Mouse (Mus musculus): ENCODE measurements around the gene Pigq. TPM values are rescaled to one million over a fixed set of nuclear protein-coding genes. Genes with fewer than 3 reads are reported as not detected.

The Pigq gene
- total RNA-seq, 4 experiments from 2014 or later: 104 to 128 (median 120) TPM

GRCm38 (mm10) chr17:25925348-25925747, 19.4 kb downstream of the Pigq start:
- DNase-seq (ENCODE audit: low spot score in 2 of 2): peak; percentile 67 to 80

GRCm38 (mm10) chr17:25922120-25922519, 22.6 kb downstream of the Pigq start:
- no peak for DNase-seq (ENCODE audit: low spot score in 2 of 2)

GRCm38 (mm10) chr17:25919786-25920642, 24.7 kb downstream of the Pigq start:
- peak; percentile 100 for DNase-seq (ENCODE audit: low spot score in 2 of 2)

- DNase-seq (ENCODE audit: low spot score in 2 of 2): peak in 1 of 2 experiments; percentile 42
Observed at GRCm38 (mm10) chr17:25919144-25919785, 25.5 kb downstream of the Pigq start, which contains the start of gene Rab40c. Rab40c (minus strand) TSS chr17:25919727.

GRCm38 (mm10) chr17:25918037-25918750, 26.5 kb downstream of the Pigq start:
- DNase-seq (ENCODE audit: low spot score in 2 of 2): no peak

- no peak for DNase-seq (ENCODE audit: low spot score in 2 of 2)
Observed at GRCm38 (mm10) chr17:25916931-25917647, 27.6 kb downstream of the Pigq start.

GRCm38 (mm10) chr17:25914295-25914694, 30.4 kb downstream of the Pigq start:
- DNase-seq (ENCODE audit: low spot score in 2 of 2): no peak

- DNase-seq (ENCODE audit: low spot score in 2 of 2): no peak
Observed at GRCm38 (mm10) chr17:25913877-25914275, 30.9 kb downstream of the Pigq start.

- peak; percentile 68 to 72 for DNase-seq (ENCODE audit: low spot score in 2 of 2)
Observed at GRCm38 (mm10) chr17:25913186-25913876, 31.4 kb downstream of the Pigq start.

- no peak for DNase-seq (ENCODE audit: low spot score in 2 of 2)
Observed at GRCm38 (mm10) chr17:25911816-25912215, 32.9 kb downstream of the Pigq start.

- no peak for DNase-seq (ENCODE audit: low spot score in 2 of 2)
Observed at GRCm38 (mm10) chr17:25907640-25908039, 37.1 kb downstream of the Pigq start.

GRCm38 (mm10) chr17:25903061-25903460, 41.7 kb downstream of the Pigq start:
- DNase-seq (ENCODE audit: low spot score in 2 of 2): no peak

- DNase-seq (ENCODE audit: low spot score in 2 of 2): no peak
Observed at GRCm38 (mm10) chr17:25900193-25900592, 44.5 kb downstream of the Pigq start.

- no peak for DNase-seq (ENCODE audit: low spot score in 2 of 2)
Observed at GRCm38 (mm10) chr17:25895891-25896290, 48.8 kb downstream of the Pigq start.

- no peak for DNase-seq (ENCODE audit: low spot score in 2 of 2)
Observed at GRCm38 (mm10) chr17:25895415-25895814, 49.3 kb downstream of the Pigq start.

- peak in 1 of 2 experiments; percentile 75 for DNase-seq (ENCODE audit: low spot score in 2 of 2)
Observed at GRCm38 (mm10) chr17:25893975-25894617, 50.6 kb downstream of the Pigq start.

- no peak for DNase-seq (ENCODE audit: low spot score in 2 of 2)
Observed at GRCm38 (mm10) chr17:25888837-25889236, 55.9 kb downstream of the Pigq start.

- DNase-seq (ENCODE audit: low spot score in 2 of 2): no peak
Observed at GRCm38 (mm10) chr17:25887467-25887866, 57.3 kb downstream of the Pigq start.

- no peak for DNase-seq (ENCODE audit: low spot score in 2 of 2)
Observed at GRCm38 (mm10) chr17:25886806-25887205, 57.9 kb downstream of the Pigq start.

- no peak for DNase-seq (ENCODE audit: low spot score in 2 of 2)
Observed at GRCm38 (mm10) chr17:25885636-25886035, 59.1 kb downstream of the Pigq start.

All from layer of hippocampus, adult 8-10 months (tissue).